Mouse (Mus musculus) kidney, postnatal 4 days (tissue): Measurements from ENCODE around the gene Snupn.
"Not testable (repeated sequence)": the region's sequence is repeated elsewhere in the genome, so short reads cannot be mapped to it uniquely, and the experiment has no call there.

ENCODE experiments used
- DNase-seq, 2 experiments: peaks; one replicate each; pipeline ENCODE4 v3.0.0; 2021; ENCODE audit warnings: mixed read lengths in 2 of 2

The Snupn gene

GRCm38 (mm10) chr9:56950414-56951400 is at the start of gene Snupn:
Gene Snupn (plus strand): TSS chr9:56950878.
- peak; percentile 98 to 99 for DNase-seq

- no peak for DNase-seq
These were observed 49.5 kb upstream of the Snupn start for GRCm38 (mm10) chr9:56901187-56901586.

- no peak for DNase-seq
These were observed 47.0 kb upstream of the Snupn start for GRCm38 (mm10) chr9:56903662-56904061.

GRCm38 (mm10) chr9:56907549-56907948 is 43.1 kb upstream of the Snupn start:
- DNase-seq = no peak

- not testable (repeated sequence) for DNase-seq
These were observed 40.7 kb upstream of the Snupn start for GRCm38 (mm10) chr9:56909991-56910390.

GRCm38 (mm10) chr9:56911017-56911416 is 39.7 kb upstream of the Snupn start:
- no peak for DNase-seq

GRCm38 (mm10) chr9:56913991-56914390 is 36.7 kb upstream of the Snupn start:
- DNase-seq = no peak

GRCm38 (mm10) chr9:56915116-56915515 is 35.6 kb upstream of the Snupn start:
- no peak for DNase-seq

GRCm38 (mm10) chr9:56915695-56916410 is 34.8 kb upstream of the Snupn start:
- no peak for DNase-seq

- DNase-seq = no peak
These were observed 33.5 kb upstream of the Snupn start for GRCm38 (mm10) chr9:56917131-56917530.

GRCm38 (mm10) chr9:56918466-56918865 is 32.2 kb upstream of the Snupn start:
- DNase-seq = no peak

- no peak for DNase-seq
These were observed 27.9 kb upstream of the Snupn start for GRCm38 (mm10) chr9:56922746-56923145.

GRCm38 (mm10) chr9:56923841-56924650 is 26.6 kb upstream of the Snupn start:
- DNase-seq = no peak

- peak; percentile 86 to 90 for DNase-seq
These were observed 26.0 kb upstream of the Snupn start for GRCm38 (mm10) chr9:56924651-56925027.

GRCm38 (mm10) chr9:56925291-56926024 is 25.2 kb upstream of the Snupn start:
- DNase-seq = no peak

GRCm38 (mm10) chr9:56926025-56926360 is 24.7 kb upstream of the Snupn start:
- no peak for DNase-seq

GRCm38 (mm10) chr9:56926387-56926786 is 24.3 kb upstream of the Snupn start:
- DNase-seq = no peak

- DNase-seq = peak; percentile 55 to 66
These were observed 23.3 kb upstream of the Snupn start for GRCm38 (mm10) chr9:56927191-56928012.

GRCm38 (mm10) chr9:56928041-56928811 is 22.5 kb upstream of the Snupn start, which contains the start of gene Snx33:
Gene Snx33 (minus strand): TSS chr9:56928371.
- peak; percentile 97 for DNase-seq

- DNase-seq = no peak
These were observed 21.2 kb upstream of the Snupn start for GRCm38 (mm10) chr9:56929496-56929895.
